Mouse (Mus musculus) MEL (cell line): ENCODE results near the gene Mok.

Experiments used
- EP300 ChIP-seq, 2 experiments: IDR thresholded peaks; 2 replicates each; pipeline ENCODE4 v1.6.1; 2011; ENCODE audit warnings: improper control_type of control experiment in 2 of 2, low read length in 2 of 2, low read depth in 1 of 2, mild to moderate bottlenecking in 1 of 2
- MYC ChIP-seq: IDR thresholded peaks from 2 replicates; pipeline ENCODE4 v1.6.1; 2011; ENCODE audit warnings: low read depth, mild to moderate bottlenecking, low read length, improper control_type of control experiment, moderate library complexity
- TCF12 ChIP-seq: IDR thresholded peaks from 2 replicates; pipeline ENCODE4 v1.6.1; 2014; ENCODE audit warnings: low read depth, mild to moderate bottlenecking, inconsistent platforms, low read length, improper control_type of control experiment, moderate library complexity
- ZC3H11A ChIP-seq: IDR thresholded peaks from 2 replicates; pipeline ENCODE4 v1.6.1; 2012; ENCODE audit warnings: low read depth, mild to moderate bottlenecking, inconsistent platforms, low read length, improper control_type of control experiment

DNA sequence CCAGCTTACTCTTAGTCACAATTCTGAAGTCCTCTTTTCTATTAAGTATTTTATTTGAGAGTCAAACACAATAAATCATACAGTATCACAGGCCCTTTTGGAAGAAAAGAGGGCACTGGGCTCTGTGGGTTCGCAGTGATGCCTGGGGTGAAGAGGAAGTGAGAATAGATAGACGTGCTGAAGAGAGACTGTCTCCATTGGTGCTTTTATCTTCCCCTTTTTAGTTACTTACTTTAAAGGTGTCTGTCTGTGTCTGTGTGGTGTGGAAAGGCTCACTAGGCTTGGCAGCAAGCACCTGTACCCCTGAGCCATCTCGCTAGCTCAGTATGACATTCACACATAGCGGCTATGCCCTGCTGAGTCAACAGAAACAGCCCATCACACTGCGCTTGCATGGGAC, 62.9 kb downstream of the Mok start:
- TF ChIP-seq MYC, result no peak
- peak in 1 of 2 experiments; percentile 36; a peak in 1 of 4 replicates for TF ChIP-seq EP300 (IDR thresholded peaks at IDR 0.05; ENCODE audit: low read depth in 1 of 2, low read length in 2 of 2)
- no peak for TF ChIP-seq TCF12
- no peak for TF ChIP-seq ZC3H11A
